Mouse (Mus musculus) embryonic fibroblast, embryonic 13.5 days (primary cell): Measurements from ENCODE around the gene Rad51b. TPM values are rescaled to one million over a fixed set of nuclear protein-coding genes. Genes with fewer than 3 reads are reported as not detected.

Experiments
- H3K27ac ChIP-seq: 2 replicates; pipeline ENCODE4 v1.5.1; 2012; ENCODE audit warnings: low read length, control low read depth, inconsistent platforms; ENCODE audit not compliant: insufficient read depth
- H3K4me1 ChIP-seq: 2 replicates; pipeline ENCODE4 v1.6.1; 2011; ENCODE audit warnings: low read length; ENCODE audit not compliant: control insufficient read depth, insufficient read depth
- H3K4me3 ChIP-seq: 2 replicates; pipeline ENCODE4 v1.5.1; 2011; ENCODE audit warnings: mild to moderate bottlenecking, control low read depth, low read length; ENCODE audit not compliant: insufficient read depth
- CTCF ChIP-seq: IDR thresholded peaks from 2 replicates; pipeline ENCODE4 v1.5.1; 2011; ENCODE audit warnings: mild to moderate bottlenecking, control low read depth, low read length, moderate library complexity, borderline replicate concordance; ENCODE audit not compliant: insufficient read depth
- POLR2A ChIP-seq: IDR thresholded peaks from 2 replicates; pipeline ENCODE4 v1.6.1; 2011; ENCODE audit warnings: low read depth, mild to moderate bottlenecking, control low read depth, low read length, moderate library complexity
- polyA plus RNA-seq: library from polyadenylated mRNA; stranded (reverse); fragments of >200 nt; gene quantifications from 2 replicates; pipeline ENCODE4 v1.2.4, GENCODE M21; 2011; ENCODE audit warnings: low read depth; ENCODE audit not compliant: missing spikeins, insufficient read length

Gene Rad51b
- polyA plus RNA-seq, 1 experiment, result 4.0 TPM

DNA sequence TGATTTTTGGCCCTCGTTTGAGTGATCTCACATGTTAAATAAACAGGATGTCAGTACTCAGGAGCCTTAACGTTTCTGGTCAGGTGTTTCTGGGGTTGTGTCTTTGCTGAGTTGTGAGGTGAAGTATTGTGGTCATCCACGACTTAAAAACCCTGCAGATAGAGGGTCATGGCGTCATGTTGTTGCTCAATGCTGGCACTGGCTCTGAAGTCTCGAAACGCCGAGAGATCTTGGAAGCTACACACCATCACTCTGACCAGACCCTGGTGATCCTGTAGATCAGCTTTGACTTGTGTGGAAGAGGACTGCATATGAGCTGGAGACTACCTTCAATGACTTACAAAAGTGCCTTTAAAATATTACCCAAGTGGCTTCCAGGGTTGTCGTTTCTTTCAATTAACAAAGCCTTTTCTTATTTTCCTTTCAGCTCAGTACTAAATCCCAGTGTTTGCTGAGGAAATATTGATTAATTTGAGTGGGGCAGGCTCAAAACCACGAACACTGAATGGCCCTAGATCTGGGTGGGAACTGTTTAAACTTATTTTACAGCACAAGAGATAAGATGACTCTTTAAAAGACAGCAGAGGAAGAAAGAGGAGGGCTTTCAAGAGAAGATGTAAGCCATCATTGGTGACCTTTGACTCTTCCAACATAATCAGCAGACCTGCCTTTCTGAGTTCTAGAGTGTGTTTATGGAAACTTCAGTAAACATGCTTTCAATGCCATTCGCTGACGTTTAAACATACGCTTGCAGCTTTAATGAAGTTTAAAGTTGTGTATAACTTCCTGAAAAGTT is 144.3 kb downstream of the Rad51b start:
- Histone ChIP-seq H3K4me1 (no peaks in the 10 kb centered on the region), H3K27ac (no peak overlapping the region), H3K4me3 (no peak overlapping the region)
- TF ChIP-seq CTCF (no peak), POLR2A (no peak)

- Histone ChIP-seq H3K4me1 (no peaks in the 10 kb centered on the region), H3K4me3 (no peak overlapping the region), H3K27ac (no peak overlapping the region)
- TF ChIP-seq CTCF (no peak), POLR2A (no peak)
Observed at GRCm38 (mm10) chr12:79442126-79442525, 145.0 kb downstream of the Rad51b start.

- H3K4me3 ChIP-seq, result no peak overlapping the region
- no peaks in the 10 kb centered on the region for H3K4me1 ChIP-seq
- no peak overlapping the region; the same call in 1 of the 2 replicates for H3K27ac ChIP-seq
- TF ChIP-seq POLR2A (no peak), CTCF (no peak)
Observed at GRCm38 (mm10) chr12:79442836-79443390, 145.8 kb downstream of the Rad51b start.

GRCm38 (mm10) chr12:79444646-79445045 is 147.6 kb downstream of the Rad51b start:
- H3K27ac ChIP-seq, result no peak overlapping the region
- no peak overlapping the region for H3K4me3 ChIP-seq
- no peak for TF ChIP-seq CTCF
- TF ChIP-seq POLR2A, result no peak
- no peaks in the 10 kb centered on the region for H3K4me1 ChIP-seq

DNA sequence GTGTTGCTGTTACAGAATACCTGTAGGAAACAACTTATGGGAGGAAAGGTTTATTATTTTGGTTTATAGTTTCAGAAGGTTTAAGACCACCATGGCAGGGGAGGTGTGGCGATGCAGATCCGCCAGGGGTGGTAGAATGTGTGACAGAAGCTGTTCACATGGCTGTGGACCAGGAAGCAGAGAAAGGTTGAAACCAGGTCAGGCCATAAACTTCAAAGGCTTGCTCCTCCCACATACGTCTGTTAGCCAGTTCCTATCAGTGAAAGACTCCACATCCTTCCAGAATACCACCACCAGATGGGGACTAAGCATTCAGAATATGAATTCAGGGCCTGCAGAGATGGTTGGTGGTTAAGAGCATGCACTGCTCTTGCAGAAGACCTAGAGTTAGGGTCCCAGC is 150.0 kb downstream of the Rad51b start:
- Histone ChIP-seq H3K4me1 (no peaks in the 10 kb centered on the region), H3K27ac (no peak overlapping the region), H3K4me3 (no peak overlapping the region)
- TF ChIP-seq CTCF (no peak), POLR2A (no peak)

DNA sequence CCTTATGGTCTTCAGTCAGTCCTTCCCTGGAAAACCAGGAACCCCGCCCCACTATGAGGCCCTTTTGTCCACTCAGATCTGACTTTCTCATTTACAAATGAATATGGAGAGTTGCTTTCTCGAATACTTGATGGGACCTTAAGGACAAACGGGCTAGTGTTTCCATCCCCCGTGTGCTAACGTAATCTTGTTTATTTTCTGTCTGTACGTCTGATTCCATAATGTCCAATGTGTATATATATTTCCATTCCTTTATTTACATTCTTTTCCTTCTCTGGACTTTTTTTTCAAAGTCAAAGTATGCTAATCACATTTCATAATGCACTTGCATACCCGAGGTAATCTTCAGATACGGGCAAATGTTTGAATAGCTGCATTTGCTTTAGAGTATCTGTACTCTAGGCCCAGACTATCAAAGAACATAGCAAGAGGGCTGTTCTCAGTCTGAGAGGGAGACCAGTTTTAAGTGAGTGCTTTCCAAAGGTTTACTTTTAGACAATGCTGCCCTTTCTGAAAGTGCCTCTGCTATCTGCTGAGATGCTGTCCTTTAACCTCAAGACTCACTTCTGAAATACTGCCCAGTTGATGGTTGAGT is 152.8 kb downstream of the Rad51b start:
- Histone ChIP-seq H3K27ac (no peak overlapping the region), H3K4me1 (no peaks in the 10 kb centered on the region), H3K4me3 (no peak overlapping the region)
- TF ChIP-seq CTCF (no peak), POLR2A (no peak)

GRCm38 (mm10) chr12:79452882-79453281 is 155.8 kb downstream of the Rad51b start:
- H3K4me3 ChIP-seq, result no peak overlapping the region
- H3K27ac ChIP-seq, result no peak overlapping the region
- H3K4me1 ChIP-seq, result no peaks in the 10 kb centered on the region
- TF ChIP-seq CTCF (no peak), POLR2A (no peak)

DNA sequence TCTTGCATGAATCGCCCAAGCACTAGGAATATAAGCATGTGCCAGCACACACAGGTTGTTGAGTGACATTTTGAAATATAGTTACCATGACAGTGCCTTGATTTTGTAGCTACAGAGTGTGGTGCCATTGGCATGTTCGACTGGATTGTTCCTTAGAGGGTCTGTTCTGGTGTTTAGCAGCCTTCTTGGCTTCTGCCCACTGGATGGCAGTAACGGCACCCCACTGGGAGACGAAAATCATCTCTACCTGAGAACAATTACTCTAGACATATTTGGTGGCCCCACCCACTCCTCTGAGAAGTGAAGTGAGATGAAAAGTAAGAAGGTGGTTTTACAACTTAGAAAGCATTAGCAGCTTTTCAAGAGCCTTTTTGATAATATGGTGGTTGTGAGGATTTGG is 156.9 kb downstream of the Rad51b start:
- no peak overlapping the region for H3K4me3 ChIP-seq
- TF ChIP-seq POLR2A (no peak), CTCF (no peak)
- H3K4me1 ChIP-seq, result no peaks in the 10 kb centered on the region
- no peak overlapping the region for H3K27ac ChIP-seq

- no peak overlapping the region for H3K4me3 ChIP-seq
- H3K4me1 ChIP-seq, result no peaks in the 10 kb centered on the region
- H3K27ac ChIP-seq, result no peak overlapping the region
- TF ChIP-seq POLR2A, result no peak
- no peak for TF ChIP-seq CTCF
Observed at GRCm38 (mm10) chr12:79455061-79455847, 158.2 kb downstream of the Rad51b start.
